Mouse (Mus musculus): ENCODE results near the gene Cfdp1. TPM values are rescaled to one million over a fixed set of nuclear protein-coding genes. Genes with fewer than 3 reads are reported as not detected.

Cfdp1 gene
- total RNA-seq, 4 experiments from 2014 or later = 11.7 to 17.6 (median 14.7) TPM

GRCm38 (mm10) chr8:111796528-111796927, 57.6 kb downstream of the Cfdp1 start:
- peak in 1 of 2 experiments; percentile 33 for DNase-seq (ENCODE audit: low spot score in 2 of 2)

- DNase-seq (ENCODE audit: low spot score in 2 of 2) = no peak
These were observed 60.7 kb downstream of the Cfdp1 start for GRCm38 (mm10) chr8:111793324-111793917.

- no peak for DNase-seq (ENCODE audit: low spot score in 2 of 2)
These were observed 64.5 kb downstream of the Cfdp1 start for GRCm38 (mm10) chr8:111789639-111790038.

GRCm38 (mm10) chr8:111789200-111789599, 64.9 kb downstream of the Cfdp1 start:
- no peak for DNase-seq (ENCODE audit: low spot score in 2 of 2)

- DNase-seq (ENCODE audit: low spot score in 2 of 2) = no peak
These were observed 65.6 kb downstream of the Cfdp1 start for GRCm38 (mm10) chr8:111788497-111788896.

GRCm38 (mm10) chr8:111788085-111788484, 66.0 kb downstream of the Cfdp1 start:
- no peak for DNase-seq (ENCODE audit: low spot score in 2 of 2)

GRCm38 (mm10) chr8:111787683-111788082, 66.4 kb downstream of the Cfdp1 start:
- no peak for DNase-seq (ENCODE audit: low spot score in 2 of 2)

GRCm38 (mm10) chr8:111786701-111787588, 67.1 kb downstream of the Cfdp1 start:
- DNase-seq (ENCODE audit: low spot score in 2 of 2) = no peak

GRCm38 (mm10) chr8:111786116-111786515, 68.0 kb downstream of the Cfdp1 start:
- DNase-seq (ENCODE audit: low spot score in 2 of 2) = no peak

- no peak for DNase-seq (ENCODE audit: low spot score in 2 of 2)
These were observed 71.3 kb downstream of the Cfdp1 start for GRCm38 (mm10) chr8:111782671-111783394.

GRCm38 (mm10) chr8:111782161-111782560, 71.9 kb downstream of the Cfdp1 start:
- no peak for DNase-seq (ENCODE audit: low spot score in 2 of 2)

- no peak for DNase-seq (ENCODE audit: low spot score in 2 of 2)
These were observed 73.2 kb downstream of the Cfdp1 start for GRCm38 (mm10) chr8:111780697-111781424.

GRCm38 (mm10) chr8:111779690-111780089, 74.4 kb downstream of the Cfdp1 start:
- no peak for DNase-seq (ENCODE audit: low spot score in 2 of 2)

- DNase-seq (ENCODE audit: low spot score in 2 of 2) = no peak
These were observed 75.3 kb downstream of the Cfdp1 start for GRCm38 (mm10) chr8:111778801-111779200.

GRCm38 (mm10) chr8:111776492-111776891, 77.6 kb downstream of the Cfdp1 start:
- DNase-seq (ENCODE audit: low spot score in 2 of 2) = no peak

GRCm38 (mm10) chr8:111775766-111776165, 78.3 kb downstream of the Cfdp1 start:
- no peak for DNase-seq (ENCODE audit: low spot score in 2 of 2)

GRCm38 (mm10) chr8:111773476-111773875, 80.6 kb downstream of the Cfdp1 start:
- no peak for DNase-seq (ENCODE audit: low spot score in 2 of 2)

- no peak for DNase-seq (ENCODE audit: low spot score in 2 of 2)
These were observed 81.0 kb downstream of the Cfdp1 start for GRCm38 (mm10) chr8:111773057-111773456.

GRCm38 (mm10) chr8:111772083-111772482, 82.0 kb downstream of the Cfdp1 start:
- no peak for DNase-seq (ENCODE audit: low spot score in 2 of 2)

GRCm38 (mm10) chr8:111771625-111772020, 82.5 kb downstream of the Cfdp1 start:
- no peak for DNase-seq (ENCODE audit: low spot score in 2 of 2)

- no peak for DNase-seq (ENCODE audit: low spot score in 2 of 2)
These were observed 83.0 kb downstream of the Cfdp1 start for GRCm38 (mm10) chr8:111770958-111771624.
